Mouse (Mus musculus) limb, embryonic 11.5 days (tissue): Measurements from ENCODE around the gene Rgs3. TPM values are rescaled to one million over a fixed set of nuclear protein-coding genes. Genes with fewer than 3 reads are reported as not detected.

Source experiments
- ATAC-seq: fragments of 200-750 bp; cut with Nextera tagmentation; 2 replicates; pipeline ENCODE4 v1.8.0; 2017; ENCODE audit warnings: low read depth; ENCODE audit not compliant: insufficient number of reproducible peaks, low FRiP score, low TSS enrichment
- DNase-seq: peaks from one replicate; pipeline ENCODE4 v3.0.0-alpha.2; 2015; ENCODE audit warnings: low spot score
- H3K27ac ChIP-seq: fragments of 300-500 bp; sonication (generic); replicated peaks from 2 replicates; pipeline ENCODE4 v1.5.1; 2014; ENCODE audit warnings: low read depth, mild to moderate bottlenecking, low read length
- H3K27me3 ChIP-seq: fragments of 300-500 bp; sonication (generic); 2 replicates; pipeline ENCODE4 v1.6.1; 2014; ENCODE audit warnings: mild to moderate bottlenecking, low read length, mixed read lengths; ENCODE audit not compliant: control insufficient read depth, insufficient read depth
- H3K36me3 ChIP-seq: fragments of 300-500 bp; sonication (generic); 2 replicates; pipeline ENCODE4 v1.6.1; 2014; ENCODE audit warnings: mild to moderate bottlenecking, low read length, moderate library complexity, mixed read lengths; ENCODE audit not compliant: control insufficient read depth, insufficient read depth
- H3K4me1 ChIP-seq: fragments of 300-500 bp; sonication (generic); 2 replicates; pipeline ENCODE4 v1.6.1; 2014; ENCODE audit warnings: low read length, mixed read lengths; ENCODE audit not compliant: control insufficient read depth, insufficient read depth
- H3K4me2 ChIP-seq: fragments of 300-500 bp; sonication (generic); 2 replicates; pipeline ENCODE4 v1.6.1; 2014; ENCODE audit warnings: low read depth, mild to moderate bottlenecking, moderate library complexity; ENCODE audit not compliant: severe bottlenecking
- H3K4me3 ChIP-seq: fragments of 300-500 bp; sonication (generic); 2 replicates; pipeline ENCODE4 v1.5.1; 2014; ENCODE audit warnings: low read depth, low read length
- H3K9ac ChIP-seq: fragments of 300-500 bp; sonication (generic); 2 replicates; pipeline ENCODE4 v1.6.1; 2014; ENCODE audit warnings: mild to moderate bottlenecking, low read length
- H3K9me3 ChIP-seq: fragments of 300-500 bp; sonication (generic); 2 replicates; pipeline ENCODE4 v1.6.1; 2016; ENCODE audit warnings: low read length; ENCODE audit not compliant: control insufficient read depth
- WGBS: fragments of 180-500 bp; shearing (Covaris S2); extraction: QIAGEN DNeasy Blood & Tissue Kit; methylation state at CpG from one replicate; pipeline ENCODE4 v1.1.7; 2014; 5-methylcytosine and 5-hydroxymethylcytosine counted together
- polyA plus RNA-seq: library from polyadenylated mRNA; unstranded; fragments of >200 nt; fragmentation: Nextera tagmentation; extraction: Ambion mirVana; gene quantifications from 2 replicates; pipeline ENCODE4 v1.2.1, GENCODE M21; 2014

Rgs3 gene
- 20.1 and 22.9 TPM in 2 replicates for polyA plus RNA-seq

GRCm38 (mm10) chr4:62559797-62560329 lies at the start of gene Rgs3:
Rgs3 (plus strand) TSS chr4:62559847.
- Histone ChIP-seq H3K27me3 (no peaks in the 10 kb centered on the region), H3K9me3 (no peaks in the 10 kb centered on the region), H3K4me2 (no peak within 1 kb of the TSS), H3K4me3 (no peak within 1 kb of the TSS), H3K4me1 (no peaks in the 10 kb centered on the region), H3K36me3 (no peaks in the 10 kb centered on the region), H3K9ac (no peak within 1 kb of the TSS), H3K27ac (no peak within 1 kb of the TSS)
- WGBS: 55% methylated on average over 6 of the region's 6 CpGs
- no peak for ATAC-seq
- DNase-seq: no peak

- no peaks in the 10 kb centered on the region for H3K9me3 ChIP-seq
- H3K9ac ChIP-seq: no peak overlapping the region
- DNase-seq: no peak
- ATAC-seq: no peak
- peaks cover 40% of the 10 kb centered on the region for H3K36me3 ChIP-seq
- no peak overlapping the region for H3K27ac ChIP-seq
- no peaks in the 10 kb centered on the region for H3K4me1 ChIP-seq
- no peaks in the 10 kb centered on the region for H3K27me3 ChIP-seq
- no peak overlapping the region for H3K4me2 ChIP-seq
- no peak overlapping the region for H3K4me3 ChIP-seq
- WGBS: 91% methylated on average over 11 of the region's 11 CpGs
Observed at GRCm38 (mm10) chr4:62509946-62510345, 49.7 kb upstream of the Rgs3 start.

- H3K27me3 ChIP-seq: no peaks in the 10 kb centered on the region
- H3K9ac ChIP-seq: no peak overlapping the region
- ATAC-seq (no peak; the same call in 1 of the 2 replicates), DNase-seq (no peak)
- H3K4me1 ChIP-seq: peaks cover 8% of the 10 kb centered on the region
- H3K9me3 ChIP-seq: no peaks in the 10 kb centered on the region
- H3K4me2 ChIP-seq: no peak overlapping the region
- no peak overlapping the region for H3K27ac ChIP-seq
- 47% methylated on average over 11 of the region's 11 CpGs for WGBS
- peaks cover 32% of the 10 kb centered on the region for H3K36me3 ChIP-seq
- no peak overlapping the region for H3K4me3 ChIP-seq
Observed at GRCm38 (mm10) chr4:62513998-62514506, 45.6 kb upstream of the Rgs3 start.

GRCm38 (mm10) chr4:62514995-62515394 lies 44.7 kb upstream of the Rgs3 start:
- DNase-seq (no peak), ATAC-seq (no peak)
- Histone ChIP-seq H3K9me3 (no peaks in the 10 kb centered on the region), H3K4me2 (no peak overlapping the region; the same call in 1 of the 2 replicates), H3K27ac (no peak overlapping the region), H3K36me3 (peaks cover 23% of the 10 kb centered on the region), H3K9ac (no peak overlapping the region), H3K4me1 (peaks cover 8% of the 10 kb centered on the region), H3K4me3 (no peak overlapping the region), H3K27me3 (no peaks in the 10 kb centered on the region)
- WGBS: 89% methylated on average over 7 of the region's 7 CpGs

- no peaks in the 10 kb centered on the region for H3K9me3 ChIP-seq
- DNase-seq: no peak
Observed at GRCm38 (mm10) chr4:62515490-62515889, 44.2 kb upstream of the Rgs3 start.

GRCm38 (mm10) chr4:62516079-62516478 lies 43.6 kb upstream of the Rgs3 start:
- DNase-seq (no peak), ATAC-seq (no peak)
- 32% methylated on average over 2 of the region's 2 CpGs for WGBS
- H3K4me3 ChIP-seq: no peak overlapping the region
- H3K4me1 ChIP-seq: peaks cover 8% of the 10 kb centered on the region
- no peaks in the 10 kb centered on the region for H3K27me3 ChIP-seq
- no peak overlapping the region; the same call in 1 of the 2 replicates for H3K27ac ChIP-seq
- no peak overlapping the region for H3K9ac ChIP-seq
- H3K9me3 ChIP-seq: no peaks in the 10 kb centered on the region
- H3K36me3 ChIP-seq: peaks cover 14% of the 10 kb centered on the region
- no peak overlapping the region for H3K4me2 ChIP-seq

More at GRCm38 (mm10) chr4:62515490-62515889, 44.2 kb upstream of the Rgs3 start:
- H3K9ac ChIP-seq: no peak overlapping the region
- no peak overlapping the region for H3K27ac ChIP-seq
- ATAC-seq: no peak
- no peak overlapping the region for H3K4me3 ChIP-seq
- H3K4me1 ChIP-seq: peaks cover 8% of the 10 kb centered on the region
- WGBS: 92% methylated on average over 3 of the region's 3 CpGs
- H3K36me3 ChIP-seq: peaks cover 18% of the 10 kb centered on the region
- no peaks in the 10 kb centered on the region for H3K27me3 ChIP-seq
- no peak overlapping the region for H3K4me2 ChIP-seq

GRCm38 (mm10) chr4:62516579-62516978 lies 43.1 kb upstream of the Rgs3 start:
- 88% methylated on average over 1 of the region's 1 CpGs for WGBS
- Histone ChIP-seq H3K9ac (no peak overlapping the region), H3K4me1 (peaks cover 8% of the 10 kb centered on the region), H3K4me3 (no peak overlapping the region), H3K9me3 (no peaks in the 10 kb centered on the region), H3K36me3 (peaks cover 12% of the 10 kb centered on the region), H3K27ac (no peak overlapping the region), H3K4me2 (no peak overlapping the region), H3K27me3 (no peaks in the 10 kb centered on the region)
- DNase-seq: no peak
- no peak for ATAC-seq

- Histone ChIP-seq H3K4me1 (peaks cover 8% of the 10 kb centered on the region), H3K27me3 (no peaks in the 10 kb centered on the region), H3K27ac (no peak overlapping the region), H3K4me3 (no peak overlapping the region), H3K9ac (no peak overlapping the region), H3K4me2 (no peak overlapping the region), H3K9me3 (no peaks in the 10 kb centered on the region), H3K36me3 (peaks cover 9% of the 10 kb centered on the region)
- DNase-seq: no peak
- no peak for ATAC-seq
- 94% methylated on average over 8 of the region's 8 CpGs for WGBS
Observed at GRCm38 (mm10) chr4:62517046-62517445, 42.6 kb upstream of the Rgs3 start.
